Mouse (Mus musculus) midbrain, embryonic 15.5 days (tissue): ENCODE measurements around the gene Fgr. TPM values are rescaled to one million over a fixed set of nuclear protein-coding genes. Genes with fewer than 3 reads are reported as not detected.
A peak's percentile ranks its signal among the peaks of the same experiment; 100 is the strongest.

Experiments
- ATAC-seq: fragments of 200-750 bp; cut with Nextera tagmentation; replicated peaks from 2 replicates; pipeline ENCODE4 v1.8.0; 2017; ENCODE audit warnings: moderate TSS enrichment
- H3K27ac ChIP-seq: fragments of 300-500 bp; sonication (generic); 2 replicates; pipeline ENCODE4 v1.5.1; 2015; ENCODE audit warnings: mild to moderate bottlenecking, inconsistent platforms
- H3K27me3 ChIP-seq: fragments of 300-500 bp; sonication (generic); replicated peaks from 2 replicates; pipeline ENCODE4 v1.6.1; 2015; ENCODE audit warnings: inconsistent platforms
- H3K36me3 ChIP-seq: fragments of 300-500 bp; sonication (generic); replicated peaks from 2 replicates; pipeline ENCODE4 v1.6.1; 2015; ENCODE audit warnings: inconsistent platforms
- H3K4me1 ChIP-seq: fragments of 300-500 bp; sonication (generic); 2 replicates; pipeline ENCODE4 v1.6.1; 2015; ENCODE audit warnings: inconsistent platforms
- H3K4me2 ChIP-seq: fragments of 300-500 bp; sonication (generic); 2 replicates; pipeline ENCODE4 v1.6.1; 2015; ENCODE audit warnings: inconsistent platforms, mild to moderate bottlenecking, moderate library complexity
- H3K4me3 ChIP-seq: fragments of 300-500 bp; sonication (generic); 2 replicates; pipeline ENCODE4 v1.5.1; 2015; ENCODE audit warnings: mild to moderate bottlenecking, inconsistent platforms
- H3K9ac ChIP-seq: fragments of 300-500 bp; sonication (generic); 2 replicates; pipeline ENCODE4 v1.6.1; 2015; ENCODE audit warnings: mild to moderate bottlenecking, inconsistent platforms
- H3K9me3 ChIP-seq: fragments of 300-500 bp; sonication (generic); 2 replicates; pipeline ENCODE4 v1.6.1; 2016; ENCODE audit warnings: inconsistent platforms
- WGBS: fragments of 180-500 bp; shearing (Covaris S2); methylation state at CpG from one replicate; pipeline ENCODE4 v1.1.7; 2015; ENCODE audit warnings: mixed read lengths; 5-methylcytosine and 5-hydroxymethylcytosine counted together
- polyA plus RNA-seq: library from polyadenylated mRNA; unstranded; fragments of >200 nt; fragmentation: Nextera tagmentation; extraction: Ambion mirVana; gene quantifications from 2 replicates; pipeline ENCODE4 v1.2.1, GENCODE M21; 2015

The Fgr gene
- polyA plus RNA-seq, 1 experiment from 2014 or later: 0.06 TPM

GRCm38 (mm10) chr4:133014896-133015709, 41.2 kb downstream of the Fgr start:
- Histone ChIP-seq H3K4me2 (peak overlapping the region; percentile 98), H3K9me3 (no peaks in the 10 kb centered on the region), H3K4me1 (peaks cover 77% of the 10 kb centered on the region), H3K4me3 (peak overlapping the region; percentile 99), H3K27ac (0 out of 2 replicates have a peak overlapping the region, but pooled peaks have one; percentile 17), H3K9ac (peak overlapping the region; percentile 24; the same call in 1 of the 2 replicates), H3K27me3 (peaks cover 9% of the 10 kb centered on the region; the same call in 1 of the 2 replicates), H3K36me3 (no peaks in the 10 kb centered on the region)
- no peak for ATAC-seq
- 33% methylated on average over 7 of the region's 10 CpGs for WGBS

- Histone ChIP-seq H3K27me3 (0 out of 2 replicates have a peak, but pooled peaks cover under 1% of the 10 kb centered on the region), H3K9ac (peak overlapping the region; percentile 24; the same call in 1 of the 2 replicates), H3K4me2 (peak overlapping the region; percentile 98), H3K36me3 (no peaks in the 10 kb centered on the region), H3K27ac (0 out of 2 replicates have a peak overlapping the region, but pooled peaks have one; percentile 42), H3K4me3 (peak overlapping the region; percentile 99), H3K9me3 (no peaks in the 10 kb centered on the region), H3K4me1 (peaks cover 80% of the 10 kb centered on the region)
- ATAC-seq: no peak
- 29% methylated on average over 9 of the region's 9 CpGs for WGBS
These were observed 42.1 kb downstream of the Fgr start for GRCm38 (mm10) chr4:133015710-133016651.

DNA sequence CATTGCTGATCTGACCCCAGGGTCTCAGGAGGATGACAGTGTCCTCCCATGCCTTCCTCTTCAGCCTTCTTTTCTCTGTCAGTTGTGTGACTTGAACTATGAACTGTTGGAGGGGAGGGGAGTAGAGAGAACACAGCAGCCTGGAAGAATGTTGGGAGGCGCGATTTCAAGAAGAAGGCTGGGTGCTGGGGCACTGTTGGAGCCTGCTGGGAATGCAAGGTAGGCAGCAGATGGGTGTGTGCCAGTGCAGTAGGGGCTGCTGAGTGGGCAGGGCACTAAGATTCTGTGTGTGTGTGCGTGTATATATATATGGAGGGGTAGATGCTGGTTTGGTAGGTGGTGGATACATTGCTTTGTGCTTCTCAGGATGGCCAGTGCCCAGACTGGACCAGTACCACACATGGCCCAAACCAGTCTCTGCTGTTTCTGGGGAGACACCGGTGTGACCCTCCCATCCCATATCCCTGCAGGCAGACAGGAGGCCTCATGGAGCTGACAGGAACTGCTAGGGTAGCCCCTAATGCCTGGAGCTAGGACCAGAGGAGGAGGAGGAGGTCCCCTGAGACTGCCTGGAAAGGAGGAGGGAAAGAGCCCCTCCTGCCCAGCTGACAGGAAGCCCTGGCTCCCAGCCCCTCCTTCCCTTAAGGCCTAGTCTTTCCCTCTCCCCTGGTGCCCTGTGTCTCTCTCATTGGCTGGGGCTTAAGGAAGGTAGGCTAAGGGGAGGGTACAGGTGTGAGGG, 43.0 kb downstream of the Fgr start:
- no peak for ATAC-seq
- Histone ChIP-seq H3K36me3 (no peaks in the 10 kb centered on the region), H3K9me3 (no peaks in the 10 kb centered on the region), H3K4me1 (peaks cover 88% of the 10 kb centered on the region), H3K9ac (0 out of 2 replicates have a peak overlapping the region, but pooled peaks have one; percentile 12), H3K4me3 (no peak overlapping the region; the same call in 1 of the 2 replicates), H3K27me3 (no peaks in the 10 kb centered on the region), H3K27ac (0 out of 2 replicates have a peak overlapping the region, but pooled peaks have one; percentile 42), H3K4me2 (peak overlapping the region; percentile 98)
- 57% methylated on average over 4 of the region's 4 CpGs for WGBS

GRCm38 (mm10) chr4:133017597-133018262, 43.8 kb downstream of the Fgr start:
- peaks cover 97% of the 10 kb centered on the region for H3K4me1 ChIP-seq
- WGBS: 64% methylated on average over 6 of the region's 6 CpGs
- no peaks in the 10 kb centered on the region for H3K27me3 ChIP-seq
- H3K36me3 ChIP-seq: no peaks in the 10 kb centered on the region
- no peak for ATAC-seq
- H3K4me2 ChIP-seq: no peak overlapping the region
- no peaks in the 10 kb centered on the region for H3K9me3 ChIP-seq
- 0 out of 2 replicates have a peak overlapping the region, but pooled peaks have one; percentile 12 for H3K9ac ChIP-seq
- H3K27ac ChIP-seq: no peak overlapping the region
- H3K4me3 ChIP-seq: no peak overlapping the region

GRCm38 (mm10) chr4:133018263-133018798, 44.4 kb downstream of the Fgr start:
- H3K27ac ChIP-seq: no peak overlapping the region
- WGBS: 58% methylated on average over 3 of the region's 3 CpGs
- peaks cover 98% of the 10 kb centered on the region for H3K4me1 ChIP-seq
- H3K4me2 ChIP-seq: no peak overlapping the region
- no peaks in the 10 kb centered on the region for H3K27me3 ChIP-seq
- H3K36me3 ChIP-seq: no peaks in the 10 kb centered on the region
- no peak for ATAC-seq
- H3K9me3 ChIP-seq: no peaks in the 10 kb centered on the region
- H3K4me3 ChIP-seq: no peak overlapping the region
- H3K9ac ChIP-seq: no peak overlapping the region

GRCm38 (mm10) chr4:133020721-133021120, 46.8 kb downstream of the Fgr start:
- Histone ChIP-seq H3K4me3 (no peak overlapping the region), H3K4me1 (peaks cover 98% of the 10 kb centered on the region), H3K9ac (no peak overlapping the region), H3K4me2 (peak overlapping the region; percentile 44; the same call in 1 of the 2 replicates), H3K9me3 (no peaks in the 10 kb centered on the region), H3K36me3 (no peaks in the 10 kb centered on the region), H3K27me3 (no peaks in the 10 kb centered on the region), H3K27ac (no peak overlapping the region)
- ATAC-seq: no peak
- 15% methylated on average over 4 of the region's 6 CpGs for WGBS

DNA sequence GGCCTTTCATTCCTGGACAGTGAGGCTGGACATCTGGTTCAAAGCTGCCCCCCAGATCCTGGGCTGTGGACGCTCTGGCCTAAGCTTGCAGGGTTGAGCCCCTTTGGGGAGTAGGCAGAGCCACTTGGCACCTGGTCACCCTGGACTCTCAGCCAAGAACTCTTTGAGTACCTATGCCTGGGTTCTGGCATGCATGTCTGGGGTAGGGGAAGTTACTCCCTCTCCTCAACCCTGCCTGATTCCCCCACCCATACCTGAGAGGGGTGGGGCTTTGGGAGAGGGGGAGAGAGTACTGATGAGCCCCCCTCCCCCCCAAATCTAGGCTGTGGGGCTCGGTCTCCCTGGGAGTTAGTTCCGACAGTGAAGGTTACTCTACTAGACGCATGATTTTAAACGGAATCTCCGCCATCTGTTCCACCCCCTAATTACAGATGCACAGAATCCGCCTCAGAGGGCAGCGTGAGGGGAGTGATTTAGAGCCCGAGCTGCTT, 47.3 kb downstream of the Fgr start:
- no peak for ATAC-seq
- Histone ChIP-seq H3K36me3 (no peaks in the 10 kb centered on the region), H3K9ac (0 out of 2 replicates have a peak overlapping the region, but pooled peaks have one; percentile 10), H3K4me3 (no peak overlapping the region), H3K4me2 (peak overlapping the region; percentile 44), H3K9me3 (no peaks in the 10 kb centered on the region), H3K27me3 (no peaks in the 10 kb centered on the region), H3K27ac (peak overlapping the region; percentile 74), H3K4me1 (peaks cover 98% of the 10 kb centered on the region)
- WGBS: 4% methylated on average over 9 of the region's 9 CpGs

DNA sequence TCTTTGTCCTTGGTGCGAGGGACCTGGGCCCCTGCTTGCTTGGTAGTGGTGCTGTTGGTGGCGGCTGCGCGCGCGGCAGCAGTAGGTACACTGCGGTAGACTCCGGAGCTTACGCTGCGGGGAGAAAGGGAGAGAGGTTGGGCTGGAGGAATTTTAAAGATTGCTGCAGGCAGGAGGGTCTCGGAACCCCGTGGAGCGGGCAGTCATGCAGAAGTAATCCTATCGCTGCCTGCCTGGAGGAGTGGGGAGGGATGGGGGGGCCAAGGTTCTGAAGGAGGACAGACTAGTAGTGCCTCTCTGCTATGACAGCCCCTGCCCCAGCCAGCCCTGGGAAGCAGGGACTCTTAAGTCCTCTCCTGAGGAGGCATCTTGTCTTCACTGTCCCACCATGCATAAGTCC, 48.3 kb downstream of the Fgr start:
- H3K27ac ChIP-seq: peak overlapping the region; percentile 74
- peak; percentile 8; the same call in 1 of the 2 replicates for ATAC-seq
- H3K9ac ChIP-seq: peak overlapping the region; percentile 30
- peak overlapping the region; percentile 44 for H3K4me2 ChIP-seq
- peaks cover 96% of the 10 kb centered on the region for H3K4me1 ChIP-seq
- under 1% methylated on average over 14 of the region's 14 CpGs for WGBS
- H3K36me3 ChIP-seq: no peaks in the 10 kb centered on the region
- no peak overlapping the region for H3K4me3 ChIP-seq
- no peaks in the 10 kb centered on the region for H3K27me3 ChIP-seq
- no peaks in the 10 kb centered on the region for H3K9me3 ChIP-seq

DNA sequence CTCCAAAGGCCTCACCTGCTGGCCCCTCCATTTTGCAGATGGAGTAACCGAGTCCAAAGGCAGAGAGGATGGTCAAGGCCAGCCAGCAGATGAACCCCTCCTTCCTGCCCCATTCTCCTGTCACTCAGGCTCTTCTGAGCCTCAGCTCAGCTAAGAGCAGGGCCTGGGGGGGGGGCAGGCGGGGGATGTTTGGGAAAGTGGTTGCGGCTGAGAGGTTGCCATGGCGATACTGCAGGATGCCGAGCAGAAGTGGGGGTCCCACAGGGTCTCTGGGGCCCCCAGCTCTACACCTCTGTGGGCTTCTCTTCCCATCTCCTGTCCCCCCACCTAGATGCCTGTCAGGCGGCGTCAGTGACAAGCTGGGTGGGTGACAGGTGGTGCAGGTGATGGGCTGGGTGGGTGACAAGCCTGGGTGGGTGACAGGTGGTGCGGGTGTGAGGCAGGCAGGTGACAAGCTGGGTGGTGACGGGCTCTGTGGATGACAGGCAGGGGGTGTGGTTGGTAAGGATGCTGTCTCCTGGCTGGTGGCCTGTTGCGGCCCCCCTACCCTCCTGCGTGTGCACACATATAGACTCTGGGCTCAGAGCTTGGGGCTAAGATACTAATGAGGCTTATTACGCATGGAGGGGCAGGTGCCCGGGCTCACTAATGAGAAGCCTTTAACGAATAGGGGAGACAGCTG, 49.2 kb downstream of the Fgr start:
- peak overlapping the region; percentile 44 for H3K4me2 ChIP-seq
- no peak overlapping the region for H3K4me3 ChIP-seq
- H3K27me3 ChIP-seq: no peaks in the 10 kb centered on the region
- no peaks in the 10 kb centered on the region for H3K9me3 ChIP-seq
- 9% methylated on average over 14 of the region's 14 CpGs for WGBS
- H3K36me3 ChIP-seq: no peaks in the 10 kb centered on the region
- H3K9ac ChIP-seq: peak overlapping the region; percentile 20
- peak; percentile 32; the same call in 1 of the 2 replicates for ATAC-seq
- H3K4me1 ChIP-seq: peaks cover 87% of the 10 kb centered on the region
- peak overlapping the region; percentile 74 for H3K27ac ChIP-seq

- 0 out of 2 replicates have a peak, but pooled peaks have one; percentile 10 for ATAC-seq
- Histone ChIP-seq H3K9me3 (no peaks in the 10 kb centered on the region), H3K4me2 (peak overlapping the region; percentile 44), H3K36me3 (no peaks in the 10 kb centered on the region), H3K9ac (peak overlapping the region; percentile 14; the same call in 1 of the 2 replicates), H3K27me3 (no peaks in the 10 kb centered on the region), H3K27ac (peak overlapping the region; percentile 74), H3K4me1 (peaks cover 82% of the 10 kb centered on the region), H3K4me3 (no peak overlapping the region)
- 60% methylated on average over 6 of the region's 6 CpGs for WGBS
These were observed 49.7 kb downstream of the Fgr start for GRCm38 (mm10) chr4:133023636-133024035.
